Mouse (Mus musculus): ENCODE data around the gene Abcc1.

Gene Abcc1

GRCm38 (mm10) chr16:14361362-14362098 lies at the start of gene Abcc1:
Gene Abcc1, plus strand, starts transcription at chr16:14361558.
- DNase-seq (ENCODE audit: low spot score in 2 of 2), result peak; percentile 57

- DNase-seq (ENCODE audit: low spot score in 2 of 2), result no peak
Observed at GRCm38 (mm10) chr16:14312914-14313313, 48.4 kb upstream of the Abcc1 start.

GRCm38 (mm10) chr16:14316884-14317876 lies 44.2 kb upstream of the Abcc1 start, which contains the start of gene Fopnl:
Gene Fopnl, minus strand, starts transcription at chr16:14317405.
- peak; percentile 94 to 96 for DNase-seq (ENCODE audit: low spot score in 2 of 2)

GRCm38 (mm10) chr16:14319681-14320080 lies 41.7 kb upstream of the Abcc1 start:
- no peak for DNase-seq (ENCODE audit: low spot score in 2 of 2)

GRCm38 (mm10) chr16:14320494-14320893 lies 40.9 kb upstream of the Abcc1 start:
- DNase-seq (ENCODE audit: low spot score in 2 of 2), result no peak

- no peak for DNase-seq (ENCODE audit: low spot score in 2 of 2)
Observed at GRCm38 (mm10) chr16:14328156-14328555, 33.2 kb upstream of the Abcc1 start.

GRCm38 (mm10) chr16:14344967-14345366 lies 16.4 kb upstream of the Abcc1 start:
- no peak for DNase-seq (ENCODE audit: low spot score in 2 of 2)

- no peak for DNase-seq (ENCODE audit: low spot score in 2 of 2)
Observed at GRCm38 (mm10) chr16:14351571-14351970, 9.8 kb upstream of the Abcc1 start.

- DNase-seq (ENCODE audit: low spot score in 2 of 2), result no peak
Observed at GRCm38 (mm10) chr16:14352234-14352633, 9.1 kb upstream of the Abcc1 start.

GRCm38 (mm10) chr16:14352663-14353062 lies 8.7 kb upstream of the Abcc1 start:
- DNase-seq (ENCODE audit: low spot score in 2 of 2), result no peak

GRCm38 (mm10) chr16:14357859-14358258 lies 3.5 kb upstream of the Abcc1 start:
- no peak for DNase-seq (ENCODE audit: low spot score in 2 of 2)

GRCm38 (mm10) chr16:14358531-14358930 lies 2.8 kb upstream of the Abcc1 start:
- DNase-seq (ENCODE audit: low spot score in 2 of 2), result no peak

GRCm38 (mm10) chr16:14360931-14361330 lies 427 bp upstream of the Abcc1 start:
- no peak for DNase-seq (ENCODE audit: low spot score in 2 of 2)

- DNase-seq (ENCODE audit: low spot score in 2 of 2), result no peak
Observed at GRCm38 (mm10) chr16:14362099-14362820, 902 bp downstream of the Abcc1 start.

- DNase-seq (ENCODE audit: low spot score in 2 of 2), result no peak
Observed at GRCm38 (mm10) chr16:14363496-14363895, 2.1 kb downstream of the Abcc1 start.

- DNase-seq (ENCODE audit: low spot score in 2 of 2), result no peak
Observed at GRCm38 (mm10) chr16:14364066-14364465, 2.7 kb downstream of the Abcc1 start.

- no peak for DNase-seq (ENCODE audit: low spot score in 2 of 2)
Observed at GRCm38 (mm10) chr16:14365457-14365856, 4.1 kb downstream of the Abcc1 start.

GRCm38 (mm10) chr16:14366017-14366416 lies 4.7 kb downstream of the Abcc1 start:
- DNase-seq (ENCODE audit: low spot score in 2 of 2), result no peak

GRCm38 (mm10) chr16:14371367-14371766 lies 10.0 kb downstream of the Abcc1 start:
- DNase-seq (ENCODE audit: low spot score in 2 of 2), result no peak

GRCm38 (mm10) chr16:14372382-14372781 lies 11.0 kb downstream of the Abcc1 start:
- DNase-seq (ENCODE audit: low spot score in 2 of 2), result no peak

- no peak for DNase-seq (ENCODE audit: low spot score in 2 of 2)
Observed at GRCm38 (mm10) chr16:14372817-14373301, 11.5 kb downstream of the Abcc1 start.

- no peak for DNase-seq (ENCODE audit: low spot score in 2 of 2)
Observed at GRCm38 (mm10) chr16:14375942-14376341, 14.6 kb downstream of the Abcc1 start.
